Mouse (Mus musculus) stomach, embryonic 15.5 days (tissue): ENCODE data around the gene Sfxn2. TPM values are rescaled to one million over a fixed set of nuclear protein-coding genes. Genes with fewer than 3 reads are reported as not detected.

Experiments
- ATAC-seq: fragments of 200-750 bp; cut with Nextera tagmentation; 2 replicates; pipeline ENCODE4 v1.8.0; 2017; ENCODE audit warnings: low read depth, moderate number of reproducible peaks, moderate TSS enrichment; ENCODE audit not compliant: insufficient read depth, low FRiP score
- H3K27ac ChIP-seq: fragments of 300-500 bp; sonication (generic); 2 replicates; pipeline ENCODE4 v1.5.1; 2015; ENCODE audit warnings: mild to moderate bottlenecking, inconsistent platforms
- H3K27me3 ChIP-seq: fragments of 300-500 bp; sonication (generic); replicated peaks from 2 replicates; pipeline ENCODE4 v1.6.1; 2015; ENCODE audit warnings: inconsistent platforms
- H3K36me3 ChIP-seq: fragments of 300-500 bp; sonication (generic); 2 replicates; pipeline ENCODE4 v1.6.1; 2015; ENCODE audit warnings: inconsistent platforms
- H3K4me1 ChIP-seq: fragments of 300-500 bp; sonication (generic); 2 replicates; pipeline ENCODE4 v1.6.1; 2015; ENCODE audit warnings: inconsistent platforms
- H3K4me2 ChIP-seq: fragments of 300-500 bp; sonication (generic); 2 replicates; pipeline ENCODE4 v1.6.1; 2015; ENCODE audit warnings: mild to moderate bottlenecking, inconsistent platforms
- H3K4me3 ChIP-seq: fragments of 300-500 bp; sonication (generic); replicated peaks from 2 replicates; pipeline ENCODE4 v1.5.1; 2015; ENCODE audit warnings: inconsistent platforms
- H3K9ac ChIP-seq: fragments of 300-500 bp; sonication (generic); 2 replicates; pipeline ENCODE4 v1.6.1; 2015; ENCODE audit warnings: inconsistent platforms
- H3K9me3 ChIP-seq: fragments of 300-500 bp; sonication (generic); 2 replicates; pipeline ENCODE4 v1.6.1; 2016; ENCODE audit warnings: inconsistent platforms
- WGBS: fragments of 180-500 bp; shearing (Covaris S2); methylation state at CpG from one replicate; pipeline ENCODE4 v1.1.7; 2015; 5-methylcytosine and 5-hydroxymethylcytosine counted together
- polyA plus RNA-seq: library from polyadenylated mRNA; unstranded; fragments of >200 nt; fragmentation: Nextera tagmentation; extraction: Ambion mirVana; gene quantifications from 2 replicates; pipeline ENCODE4 v1.2.1, GENCODE M21; 2015

Gene Sfxn2
- polyA plus RNA-seq, 1 experiment from 2014 or later, result 21.9 TPM

- no peak overlapping the region for H3K27ac ChIP-seq
- no peaks in the 10 kb centered on the region for H3K9me3 ChIP-seq
- 95% methylated on average over 12 of the region's 12 CpGs for WGBS
- no peak overlapping the region for H3K4me3 ChIP-seq
- H3K27me3 ChIP-seq, result no peaks in the 10 kb centered on the region
- no peak overlapping the region; the same call in 1 of the 2 replicates for H3K4me2 ChIP-seq
- H3K4me1 ChIP-seq, result peaks cover 52% of the 10 kb centered on the region
- H3K9ac ChIP-seq, result no peak overlapping the region
- no peak for ATAC-seq
- H3K36me3 ChIP-seq, result no peaks in the 10 kb centered on the region
Measured at GRCm38 (mm10) chr19:46625015-46625414, 51.9 kb downstream of the Sfxn2 start.

- Histone ChIP-seq H3K9me3 (no peaks in the 10 kb centered on the region), H3K4me1 (peaks cover 55% of the 10 kb centered on the region), H3K9ac (no peak overlapping the region)
Measured at GRCm38 (mm10) chr19:46625519-46625918, 52.4 kb downstream of the Sfxn2 start.

GRCm38 (mm10) chr19:46628403-46628802 is 55.2 kb downstream of the Sfxn2 start:
- Histone ChIP-seq H3K4me2 (no peak overlapping the region), H3K4me1 (peaks cover 29% of the 10 kb centered on the region), H3K4me3 (no peak overlapping the region), H3K9ac (no peak overlapping the region), H3K9me3 (no peaks in the 10 kb centered on the region), H3K36me3 (no peaks in the 10 kb centered on the region), H3K27ac (no peak overlapping the region), H3K27me3 (no peaks in the 10 kb centered on the region)
- 60% methylated on average over 10 of the region's 10 CpGs for WGBS
- no peak for ATAC-seq

More at GRCm38 (mm10) chr19:46625519-46625918, 52.4 kb downstream of the Sfxn2 start:
- ATAC-seq, result no peak
- no peak overlapping the region for H3K27ac ChIP-seq
- no peaks in the 10 kb centered on the region for H3K27me3 ChIP-seq
- 58% methylated on average over 10 of the region's 10 CpGs for WGBS
- H3K36me3 ChIP-seq, result no peaks in the 10 kb centered on the region
- no peak overlapping the region for H3K4me3 ChIP-seq
- no peak overlapping the region for H3K4me2 ChIP-seq

- 76% methylated on average over 9 of the region's 9 CpGs for WGBS
- ATAC-seq, result no peak
- no peaks in the 10 kb centered on the region for H3K36me3 ChIP-seq
- H3K4me2 ChIP-seq, result no peak overlapping the region
- H3K4me3 ChIP-seq, result no peak overlapping the region
- no peaks in the 10 kb centered on the region for H3K27me3 ChIP-seq
- no peaks in the 10 kb centered on the region for H3K9me3 ChIP-seq
- H3K4me1 ChIP-seq, result peaks cover 14% of the 10 kb centered on the region
- peak overlapping the region; percentile 23; the same call in 1 of the 2 replicates for H3K27ac ChIP-seq
- no peak overlapping the region for H3K9ac ChIP-seq
Measured at GRCm38 (mm10) chr19:46629807-46630206, 56.6 kb downstream of the Sfxn2 start.

- H3K27ac ChIP-seq, result no peak overlapping the region
- H3K4me3 ChIP-seq, result no peak overlapping the region
- no peak for ATAC-seq
- 76% methylated on average over 9 of the region's 9 CpGs for WGBS
- no peak overlapping the region for H3K9ac ChIP-seq
- no peaks in the 10 kb centered on the region for H3K27me3 ChIP-seq
- no peaks in the 10 kb centered on the region for H3K9me3 ChIP-seq
- no peaks in the 10 kb centered on the region for H3K36me3 ChIP-seq
- H3K4me2 ChIP-seq, result no peak overlapping the region
- H3K4me1 ChIP-seq, result peaks cover 24% of the 10 kb centered on the region
Measured at GRCm38 (mm10) chr19:46631637-46632036, 58.5 kb downstream of the Sfxn2 start.

GRCm38 (mm10) chr19:46635766-46636165 is 62.6 kb downstream of the Sfxn2 start:
- WGBS, result 46% methylated on average over 9 of the region's 9 CpGs
- H3K27me3 ChIP-seq, result no peaks in the 10 kb centered on the region
- H3K9me3 ChIP-seq, result no peaks in the 10 kb centered on the region
- H3K9ac ChIP-seq, result no peak overlapping the region
- ATAC-seq, result 0 out of 2 replicates have a peak, but pooled peaks have one; percentile 9
- no peak overlapping the region for H3K27ac ChIP-seq
- H3K4me2 ChIP-seq, result no peak overlapping the region
- H3K36me3 ChIP-seq, result no peaks in the 10 kb centered on the region; the same call in 1 of the 2 replicates
- H3K4me3 ChIP-seq, result no peak overlapping the region
- H3K4me1 ChIP-seq, result peaks cover 13% of the 10 kb centered on the region

GRCm38 (mm10) chr19:46637598-46637997 is 64.4 kb downstream of the Sfxn2 start:
- WGBS, result 73% methylated on average over 6 of the region's 6 CpGs
- Histone ChIP-seq H3K4me1 (peaks cover 32% of the 10 kb centered on the region), H3K27ac (no peak overlapping the region), H3K4me3 (no peak overlapping the region), H3K27me3 (no peaks in the 10 kb centered on the region), H3K9me3 (no peaks in the 10 kb centered on the region), H3K4me2 (no peak overlapping the region), H3K36me3 (no peaks in the 10 kb centered on the region; the same call in 1 of the 2 replicates), H3K9ac (no peak overlapping the region)
- no peak for ATAC-seq

GRCm38 (mm10) chr19:46639053-46639452 is 65.9 kb downstream of the Sfxn2 start:
- H3K4me2 ChIP-seq, result no peak overlapping the region
- H3K4me3 ChIP-seq, result no peak overlapping the region
- no peak overlapping the region for H3K9ac ChIP-seq
- no peaks in the 10 kb centered on the region for H3K27me3 ChIP-seq
- no peaks in the 10 kb centered on the region for H3K9me3 ChIP-seq
- H3K36me3 ChIP-seq, result no peaks in the 10 kb centered on the region; the same call in 1 of the 2 replicates
- H3K4me1 ChIP-seq, result peaks cover 46% of the 10 kb centered on the region
- ATAC-seq, result no peak
- H3K27ac ChIP-seq, result no peak overlapping the region

GRCm38 (mm10) chr19:46639496-46639895 is 66.3 kb downstream of the Sfxn2 start:
- Histone ChIP-seq H3K4me3 (no peak overlapping the region), H3K9ac (no peak overlapping the region), H3K27me3 (no peaks in the 10 kb centered on the region), H3K4me2 (no peak overlapping the region), H3K36me3 (no peaks in the 10 kb centered on the region; the same call in 1 of the 2 replicates), H3K9me3 (no peaks in the 10 kb centered on the region), H3K27ac (no peak overlapping the region), H3K4me1 (peaks cover 51% of the 10 kb centered on the region)
- 75% methylated on average over 14 of the region's 14 CpGs for WGBS
- no peak for ATAC-seq

GRCm38 (mm10) chr19:46640780-46641179 is 67.6 kb downstream of the Sfxn2 start:
- ATAC-seq, result no peak
- H3K9me3 ChIP-seq, result no peaks in the 10 kb centered on the region
- 78% methylated on average over 8 of the region's 8 CpGs for WGBS
- no peaks in the 10 kb centered on the region for H3K27me3 ChIP-seq
- H3K4me2 ChIP-seq, result no peak overlapping the region
- no peak overlapping the region for H3K9ac ChIP-seq
- no peaks in the 10 kb centered on the region; the same call in 1 of the 2 replicates for H3K36me3 ChIP-seq
- H3K4me1 ChIP-seq, result peaks cover 56% of the 10 kb centered on the region
- H3K4me3 ChIP-seq, result no peak overlapping the region
- peak overlapping the region; percentile 84; the same call in 1 of the 2 replicates for H3K27ac ChIP-seq

- no peak overlapping the region for H3K9ac ChIP-seq
- H3K27me3 ChIP-seq, result no peaks in the 10 kb centered on the region
- H3K36me3 ChIP-seq, result no peaks in the 10 kb centered on the region; the same call in 1 of the 2 replicates
- H3K4me1 ChIP-seq, result peaks cover 49% of the 10 kb centered on the region
- peak overlapping the region; percentile 32 for H3K4me2 ChIP-seq
- H3K4me3 ChIP-seq, result no peak overlapping the region
- no peaks in the 10 kb centered on the region for H3K9me3 ChIP-seq
- peak overlapping the region; percentile 84 for H3K27ac ChIP-seq
- ATAC-seq, result peak; percentile 21; the same call in 1 of the 2 replicates
- 34% methylated on average over 19 of the region's 19 CpGs for WGBS
Measured at GRCm38 (mm10) chr19:46641420-46642085, 68.4 kb downstream of the Sfxn2 start.

GRCm38 (mm10) chr19:46642136-46642753 is 69.1 kb downstream of the Sfxn2 start:
- Histone ChIP-seq H3K4me3 (no peak overlapping the region), H3K4me2 (peak overlapping the region; percentile 32), H3K27me3 (no peaks in the 10 kb centered on the region), H3K9me3 (no peaks in the 10 kb centered on the region), H3K4me1 (peaks cover 49% of the 10 kb centered on the region), H3K27ac (peak overlapping the region; percentile 84), H3K9ac (no peak overlapping the region), H3K36me3 (no peaks in the 10 kb centered on the region; the same call in 1 of the 2 replicates)
- WGBS, result 46% methylated on average over 22 of the region's 22 CpGs
- ATAC-seq, result peak; percentile 11; the same call in 1 of the 2 replicates
